Mouse (Mus musculus) heart, embryonic 15.5 days (tissue): ENCODE data around the gene Gpatch2. TPM values are rescaled to one million over a fixed set of nuclear protein-coding genes. Genes with fewer than 3 reads are reported as not detected.
A peak's percentile ranks its signal among the peaks of the same experiment; 100 is the strongest.

Source experiments
- ATAC-seq: fragments of 200-750 bp; cut with Nextera tagmentation; replicated peaks from 2 replicates; pipeline ENCODE4 v1.8.0; 2017; ENCODE audit warnings: low read depth, moderate TSS enrichment; ENCODE audit not compliant: insufficient number of reproducible peaks, insufficient read depth, low FRiP score
- H3K27ac ChIP-seq: fragments of 300-500 bp; sonication (generic); 2 replicates; pipeline ENCODE4 v1.5.1; 2015; ENCODE audit warnings: mild to moderate bottlenecking, inconsistent platforms
- H3K27me3 ChIP-seq: fragments of 300-500 bp; sonication (generic); 2 replicates; pipeline ENCODE4 v1.6.1; 2015; ENCODE audit warnings: inconsistent platforms
- H3K36me3 ChIP-seq: fragments of 300-500 bp; sonication (generic); 2 replicates; pipeline ENCODE4 v1.6.1; 2015; ENCODE audit warnings: mild to moderate bottlenecking, inconsistent platforms
- H3K4me1 ChIP-seq: fragments of 300-500 bp; sonication (generic); replicated peaks from 2 replicates; pipeline ENCODE4 v1.6.1; 2015; ENCODE audit warnings: inconsistent platforms
- H3K4me2 ChIP-seq: fragments of 300-500 bp; sonication (generic); 2 replicates; pipeline ENCODE4 v1.6.1; 2015; ENCODE audit warnings: inconsistent platforms, mild to moderate bottlenecking, moderate library complexity
- H3K4me3 ChIP-seq: fragments of 300-500 bp; sonication (generic); 2 replicates; pipeline ENCODE4 v1.5.1; 2015; ENCODE audit warnings: mild to moderate bottlenecking, inconsistent platforms
- H3K9ac ChIP-seq: fragments of 300-500 bp; sonication (generic); 2 replicates; pipeline ENCODE4 v1.6.1; 2015; ENCODE audit warnings: mild to moderate bottlenecking, inconsistent platforms
- H3K9me3 ChIP-seq: fragments of 300-500 bp; sonication (generic); replicated peaks from 2 replicates; pipeline ENCODE4 v1.6.1; 2016; ENCODE audit warnings: inconsistent platforms
- WGBS: fragments of 180-500 bp; shearing (Covaris S2); methylation state at CpG from one replicate; pipeline ENCODE4 v1.1.7; 2015; ENCODE audit warnings: mixed read lengths; 5-methylcytosine and 5-hydroxymethylcytosine counted together
- polyA plus RNA-seq: library from polyadenylated mRNA; unstranded; fragments of >200 nt; fragmentation: Nextera tagmentation; extraction: Ambion mirVana; gene quantifications from 2 replicates; pipeline ENCODE4 v1.2.1, GENCODE M21; 2015

The Gpatch2 gene
- polyA plus RNA-seq, 1 experiment from 2014 or later: 10.8 TPM

DNA sequence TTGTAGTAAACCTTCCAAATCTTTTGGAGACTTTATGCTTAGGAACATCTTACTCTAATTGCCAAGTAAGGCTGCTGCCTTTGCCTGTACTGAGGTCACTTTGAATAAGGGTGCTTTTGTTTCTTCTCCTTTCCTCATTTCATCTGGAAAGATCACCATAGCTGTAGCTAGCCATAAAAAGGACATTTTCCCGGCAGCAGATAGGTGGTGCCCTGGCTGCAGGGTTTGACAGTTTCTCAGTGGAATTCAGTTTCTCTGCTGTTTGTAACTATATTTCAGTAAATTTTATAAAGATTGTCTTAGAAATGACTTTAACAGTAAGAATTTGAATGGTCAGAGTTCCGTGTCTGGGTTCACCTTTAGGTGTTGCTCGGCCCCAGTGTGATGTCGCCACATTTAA lies 43.4 kb downstream of the Gpatch2 start:
- Histone ChIP-seq H3K27ac (no peak overlapping the region), H3K36me3 (no peaks in the 10 kb centered on the region), H3K9me3 (no peaks in the 10 kb centered on the region), H3K4me1 (no peaks in the 10 kb centered on the region), H3K4me2 (no peak overlapping the region), H3K27me3 (no peaks in the 10 kb centered on the region), H3K4me3 (no peak overlapping the region), H3K9ac (no peak overlapping the region)
- 89% methylated on average over 4 of the region's 4 CpGs for WGBS
- ATAC-seq: no peak

DNA sequence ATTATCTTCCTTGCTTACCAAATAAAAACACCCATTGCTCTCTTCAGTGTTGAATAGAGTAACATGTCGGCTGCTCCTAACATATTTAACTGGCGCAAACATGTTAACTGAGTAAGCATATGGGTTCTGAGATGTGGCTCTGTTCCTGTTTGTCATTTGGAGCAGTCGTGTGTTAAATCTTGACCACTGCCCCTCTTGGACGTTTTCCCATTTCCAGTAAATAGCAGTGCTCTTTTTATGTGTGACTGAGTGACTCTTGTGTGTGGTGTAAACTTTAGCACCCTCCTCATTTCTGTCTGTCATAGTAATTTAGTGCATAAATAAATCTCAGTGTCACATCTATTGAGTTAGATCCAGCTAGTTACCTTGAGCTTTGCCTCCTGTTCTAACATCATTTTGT lies 52.3 kb downstream of the Gpatch2 start:
- no peak overlapping the region for H3K9ac ChIP-seq
- H3K4me2 ChIP-seq: no peak overlapping the region
- 75% methylated on average over 4 of the region's 4 CpGs for WGBS
- H3K27ac ChIP-seq: no peak overlapping the region
- H3K9me3 ChIP-seq: no peaks in the 10 kb centered on the region
- H3K4me3 ChIP-seq: no peak overlapping the region
- no peaks in the 10 kb centered on the region for H3K36me3 ChIP-seq
- no peak for ATAC-seq
- no peaks in the 10 kb centered on the region for H3K27me3 ChIP-seq
- 0 out of 2 replicates have a peak, but pooled peaks cover 6% of the 10 kb centered on the region for H3K4me1 ChIP-seq

DNA sequence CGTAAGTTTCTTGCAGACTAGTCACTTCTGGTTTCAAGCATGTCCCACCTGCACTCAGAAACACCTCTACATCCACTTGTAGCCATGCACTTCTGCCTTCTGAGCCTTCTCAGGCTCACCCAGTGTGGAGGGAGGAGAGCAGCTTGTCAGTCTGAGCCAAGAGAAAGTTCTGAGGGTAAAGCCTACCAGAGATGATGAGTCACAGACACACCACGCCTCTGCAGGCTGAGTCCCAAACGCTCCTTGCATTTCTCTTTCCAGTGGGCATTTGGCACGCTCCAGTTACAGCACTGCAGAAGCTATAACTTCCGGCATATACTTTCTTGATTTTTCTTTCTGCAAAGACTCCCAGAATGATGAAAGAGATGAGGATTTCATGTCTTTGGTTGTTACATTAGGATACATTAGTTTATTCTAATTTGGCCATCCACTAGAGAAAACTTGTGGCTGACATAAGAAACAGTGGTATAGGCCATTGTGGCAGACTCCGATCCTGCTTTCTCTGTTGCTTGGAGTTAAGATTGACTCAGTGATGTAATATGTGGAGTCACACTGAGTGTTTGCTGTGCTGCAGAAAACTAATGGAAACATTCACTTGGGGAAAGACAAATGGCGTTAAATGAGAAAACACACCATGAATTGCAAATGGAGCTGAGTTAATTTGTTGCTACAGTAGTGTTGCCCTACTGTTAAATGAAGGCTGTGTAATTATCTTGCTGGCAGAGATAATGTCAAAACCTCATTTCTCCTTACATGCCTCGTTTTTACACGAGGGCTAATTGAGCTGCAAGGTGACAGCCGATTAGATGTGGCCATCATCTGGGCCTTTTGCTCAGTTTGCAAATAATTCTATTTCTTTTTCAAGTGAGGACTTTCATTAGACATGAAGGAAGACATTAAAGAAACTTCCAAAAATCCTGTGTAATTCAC lies 55.3 kb downstream of the Gpatch2 start:
- Histone ChIP-seq H3K4me1 (0 out of 2 replicates have a peak, but pooled peaks cover 6% of the 10 kb centered on the region), H3K4me3 (no peak overlapping the region), H3K9me3 (no peaks in the 10 kb centered on the region), H3K4me2 (no peak overlapping the region), H3K27me3 (no peaks in the 10 kb centered on the region), H3K36me3 (no peaks in the 10 kb centered on the region), H3K27ac (no peak overlapping the region), H3K9ac (no peak overlapping the region)
- 61% methylated on average over 10 of the region's 10 CpGs for WGBS
- no peak for ATAC-seq

DNA sequence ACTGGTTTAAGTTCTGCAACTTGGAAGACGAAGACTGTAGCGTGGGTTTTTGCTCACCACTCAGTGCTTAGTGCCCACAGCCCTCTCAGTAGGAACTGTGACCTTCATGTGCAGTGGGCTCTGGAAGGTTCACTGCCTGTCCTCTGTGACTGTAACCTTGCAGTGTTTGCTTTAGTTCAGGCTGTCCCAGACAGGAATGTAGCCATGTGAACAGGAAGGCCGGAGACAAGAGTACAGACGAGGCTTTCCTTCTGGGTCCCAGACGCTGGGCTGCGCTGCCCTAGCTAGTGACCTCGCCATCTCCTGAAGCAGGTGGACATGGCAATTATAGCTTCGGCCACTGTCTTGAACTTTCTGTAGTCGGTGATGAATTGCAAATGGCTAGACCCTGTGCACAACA lies 62.0 kb downstream of the Gpatch2 start:
- Histone ChIP-seq H3K4me3 (no peak overlapping the region), H3K4me2 (no peak overlapping the region), H3K27ac (no peak overlapping the region), H3K9ac (no peak overlapping the region), H3K36me3 (no peaks in the 10 kb centered on the region), H3K9me3 (no peaks in the 10 kb centered on the region), H3K4me1 (peaks cover 2% of the 10 kb centered on the region), H3K27me3 (no peaks in the 10 kb centered on the region)
- WGBS: 68% methylated on average over 9 of the region's 9 CpGs
- no peak for ATAC-seq

DNA sequence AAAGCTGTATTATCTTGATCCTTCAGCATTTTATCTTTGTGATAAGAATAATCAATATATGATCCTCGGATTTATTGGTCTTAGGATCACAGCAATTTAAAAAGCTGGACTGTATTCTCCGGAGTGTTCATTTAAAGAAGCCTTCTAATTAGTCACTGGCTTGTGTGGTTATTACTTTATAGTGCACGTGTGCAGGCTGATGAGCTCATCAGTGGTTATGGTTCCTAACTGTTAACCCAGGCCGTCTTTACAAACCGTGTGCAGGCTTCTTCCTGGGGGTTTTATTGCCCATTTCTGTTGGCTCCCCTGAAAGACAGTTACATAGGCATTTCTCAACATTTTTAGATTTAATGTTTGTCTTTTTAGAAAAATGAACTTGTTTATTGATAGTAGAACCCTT lies 63.2 kb downstream of the Gpatch2 start:
- H3K4me3 ChIP-seq: no peak overlapping the region
- no peaks in the 10 kb centered on the region for H3K9me3 ChIP-seq
- no peak overlapping the region for H3K27ac ChIP-seq
- H3K4me2 ChIP-seq: no peak overlapping the region
- 76% methylated on average over 5 of the region's 5 CpGs for WGBS
- no peaks in the 10 kb centered on the region for H3K27me3 ChIP-seq
- H3K9ac ChIP-seq: no peak overlapping the region
- peaks cover 12% of the 10 kb centered on the region for H3K4me1 ChIP-seq
- ATAC-seq: no peak
- H3K36me3 ChIP-seq: no peaks in the 10 kb centered on the region

DNA sequence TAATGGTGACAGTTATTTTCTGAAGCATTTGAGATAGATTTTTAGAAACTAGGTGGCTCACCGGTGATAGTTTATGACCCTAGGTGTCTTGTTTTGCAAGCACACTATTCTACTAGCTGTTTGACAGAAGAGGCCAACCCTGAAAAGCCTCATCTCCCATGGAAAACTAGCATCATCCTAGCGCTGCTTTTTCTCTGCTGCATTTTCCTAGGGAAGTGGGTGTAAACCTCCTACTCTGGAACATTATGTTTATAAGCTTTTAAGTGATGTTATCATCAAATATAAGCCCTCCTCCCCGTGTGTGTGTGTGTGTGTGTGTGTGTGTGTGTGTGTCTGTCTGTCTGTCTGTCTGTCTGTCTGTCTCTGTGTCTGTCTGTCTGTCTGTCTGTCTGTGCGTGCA lies 64.5 kb downstream of the Gpatch2 start:
- ATAC-seq: no peak
- Histone ChIP-seq H3K9ac (no peak overlapping the region), H3K4me3 (no peak overlapping the region), H3K9me3 (no peaks in the 10 kb centered on the region), H3K27me3 (no peaks in the 10 kb centered on the region), H3K27ac (no peak overlapping the region), H3K4me2 (no peak overlapping the region), H3K4me1 (peaks cover 13% of the 10 kb centered on the region), H3K36me3 (no peaks in the 10 kb centered on the region)
- WGBS: 73% methylated on average over 4 of the region's 4 CpGs

DNA sequence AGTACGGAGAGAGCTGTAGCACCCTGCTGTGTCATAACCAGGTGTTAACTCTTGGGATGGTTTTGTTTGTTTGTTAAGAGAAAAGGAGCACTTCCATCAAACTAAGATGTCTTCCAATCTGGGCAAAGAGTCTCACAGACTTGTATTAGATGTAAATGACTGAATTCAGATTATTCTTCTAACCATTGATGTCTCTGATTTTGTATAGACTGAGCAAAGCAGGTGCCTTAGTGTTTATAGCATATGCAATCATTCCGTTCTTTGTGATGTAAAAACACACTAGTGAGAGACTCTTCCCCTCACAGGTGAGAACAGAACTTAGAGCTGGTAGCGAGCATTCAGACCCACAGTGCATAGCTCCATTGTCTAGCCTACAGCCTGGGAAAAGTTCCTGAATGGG lies 67.0 kb downstream of the Gpatch2 start:
- H3K4me1 ChIP-seq: peaks cover 13% of the 10 kb centered on the region
- no peak overlapping the region for H3K9ac ChIP-seq
- H3K4me3 ChIP-seq: no peak overlapping the region
- H3K4me2 ChIP-seq: no peak overlapping the region
- H3K9me3 ChIP-seq: no peaks in the 10 kb centered on the region
- no peaks in the 10 kb centered on the region for H3K36me3 ChIP-seq
- H3K27ac ChIP-seq: no peak overlapping the region
- H3K27me3 ChIP-seq: no peaks in the 10 kb centered on the region
- no peak for ATAC-seq
- 83% methylated on average over 3 of the region's 3 CpGs for WGBS

DNA sequence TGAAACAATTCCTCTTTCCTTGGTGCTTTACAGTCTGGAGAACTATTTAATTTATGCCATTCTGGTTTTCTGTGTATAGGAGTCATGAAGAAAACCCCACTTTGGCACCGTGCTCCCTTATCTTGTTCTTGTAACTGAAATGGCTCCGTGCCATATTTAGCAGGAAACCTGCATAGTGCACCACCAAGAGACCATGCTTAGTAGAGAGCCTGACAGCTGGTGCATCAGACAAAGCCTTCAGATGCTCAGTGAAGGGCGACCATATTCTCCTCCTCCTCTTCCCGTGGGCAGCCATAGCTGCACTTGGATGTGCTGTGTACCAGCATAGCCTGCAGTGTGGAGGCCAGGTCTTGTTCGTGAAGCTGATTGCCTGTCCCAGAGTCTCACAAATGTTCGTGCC lies 67.5 kb downstream of the Gpatch2 start:
- 44% methylated on average over 6 of the region's 6 CpGs for WGBS
- H3K9me3 ChIP-seq: no peaks in the 10 kb centered on the region
- no peak overlapping the region for H3K4me2 ChIP-seq
- H3K4me3 ChIP-seq: no peak overlapping the region
- no peak overlapping the region for H3K27ac ChIP-seq
- H3K4me1 ChIP-seq: peaks cover 13% of the 10 kb centered on the region
- ATAC-seq: peak; percentile 62
- no peaks in the 10 kb centered on the region for H3K36me3 ChIP-seq
- H3K9ac ChIP-seq: no peak overlapping the region
- no peaks in the 10 kb centered on the region for H3K27me3 ChIP-seq

DNA sequence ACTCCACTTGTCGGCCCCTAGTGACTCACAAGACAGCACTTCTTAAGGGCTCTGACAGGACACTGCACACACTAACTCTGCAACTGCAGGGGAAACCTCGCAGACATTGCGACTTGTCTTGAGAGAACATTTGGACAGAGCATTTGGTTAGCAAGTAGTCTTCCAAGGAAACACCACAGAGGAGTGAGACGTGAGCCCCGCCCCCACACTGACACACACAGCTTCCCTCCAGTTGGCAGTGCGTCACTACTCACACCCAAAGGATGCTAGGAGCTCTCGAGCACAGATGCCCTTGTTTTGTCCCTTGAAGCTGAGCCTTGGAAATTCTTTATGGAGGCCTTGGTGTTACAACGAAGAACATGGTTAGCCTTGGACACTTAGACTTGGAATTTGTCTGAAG lies 70.4 kb downstream of the Gpatch2 start:
- Histone ChIP-seq H3K27ac (no peak overlapping the region), H3K9ac (no peak overlapping the region), H3K4me3 (no peak overlapping the region), H3K27me3 (no peaks in the 10 kb centered on the region), H3K4me1 (peaks cover 13% of the 10 kb centered on the region), H3K36me3 (no peaks in the 10 kb centered on the region), H3K4me2 (no peak overlapping the region), H3K9me3 (no peaks in the 10 kb centered on the region)
- WGBS: 67% methylated on average over 8 of the region's 8 CpGs
- ATAC-seq: no peak

DNA sequence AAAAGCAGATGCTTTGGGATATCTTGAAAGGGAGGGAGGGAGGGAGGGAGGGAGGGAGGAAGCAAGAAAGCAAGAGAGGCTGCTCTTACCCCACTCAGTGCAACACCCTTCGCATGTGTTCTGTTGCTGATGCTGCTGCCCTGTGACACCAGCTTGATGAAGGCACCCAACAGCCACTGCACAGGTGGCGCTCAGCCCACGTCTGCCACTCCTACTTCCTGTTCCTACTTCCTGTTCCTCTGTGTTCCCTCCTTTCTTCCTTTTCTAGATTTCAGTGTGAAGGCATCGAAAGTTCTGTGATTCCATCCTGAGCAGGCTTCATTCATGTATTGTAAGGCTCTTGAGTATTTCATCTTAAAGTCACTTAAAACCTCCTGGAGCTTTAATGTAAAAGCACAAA lies 71.1 kb downstream of the Gpatch2 start:
- Histone ChIP-seq H3K4me1 (peaks cover 13% of the 10 kb centered on the region), H3K9ac (no peak overlapping the region), H3K36me3 (no peaks in the 10 kb centered on the region), H3K4me2 (no peak overlapping the region), H3K27me3 (no peaks in the 10 kb centered on the region), H3K27ac (no peak overlapping the region), H3K4me3 (no peak overlapping the region), H3K9me3 (no peaks in the 10 kb centered on the region)
- 76% methylated on average over 4 of the region's 4 CpGs for WGBS
- ATAC-seq: no peak

DNA sequence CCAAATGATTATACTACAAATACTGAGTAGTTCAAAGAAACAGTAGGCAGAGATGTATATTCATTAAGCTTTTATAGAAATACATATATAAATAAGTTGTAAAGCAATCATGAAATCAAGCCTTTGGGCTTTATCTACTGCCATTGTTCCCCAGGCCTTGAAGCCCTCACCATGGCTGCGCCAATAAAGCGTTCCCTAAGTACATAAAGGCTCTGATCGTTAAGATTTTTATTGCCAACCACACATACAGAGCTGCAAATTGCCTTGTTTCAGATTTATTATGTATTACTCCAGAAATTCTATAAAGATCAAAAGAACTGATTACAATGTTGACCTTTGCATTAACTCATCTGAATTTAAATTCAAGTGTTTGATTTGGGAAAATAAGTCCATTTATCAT lies 71.6 kb downstream of the Gpatch2 start:
- H3K9ac ChIP-seq: no peak overlapping the region
- peaks cover 13% of the 10 kb centered on the region for H3K4me1 ChIP-seq
- no peak for ATAC-seq
- H3K4me3 ChIP-seq: no peak overlapping the region
- WGBS: 93% methylated on average over 3 of the region's 3 CpGs
- H3K9me3 ChIP-seq: no peaks in the 10 kb centered on the region
- H3K36me3 ChIP-seq: no peaks in the 10 kb centered on the region
- no peak overlapping the region for H3K4me2 ChIP-seq
- no peak overlapping the region for H3K27ac ChIP-seq
- no peaks in the 10 kb centered on the region for H3K27me3 ChIP-seq

DNA sequence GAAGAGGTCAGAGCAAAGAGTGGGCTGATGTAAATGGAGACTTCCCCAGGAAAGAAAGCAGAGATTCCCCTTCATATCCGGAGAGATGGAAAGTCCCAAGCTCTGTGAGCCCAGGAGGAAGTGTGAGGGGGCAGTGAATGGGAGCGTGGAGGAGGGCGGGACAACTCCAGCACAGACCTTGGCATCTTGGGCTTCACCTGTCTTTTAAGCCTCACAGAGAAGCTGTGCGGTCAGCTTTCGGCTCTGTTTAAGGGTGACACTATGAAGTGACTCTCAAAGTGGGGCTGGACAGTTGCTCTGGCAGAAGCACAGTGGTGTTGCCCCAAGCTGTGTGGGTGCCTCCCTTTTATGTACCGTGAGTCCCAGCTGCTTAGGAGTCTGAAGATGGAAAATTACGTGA lies 74.9 kb downstream of the Gpatch2 start:
- no peak overlapping the region for H3K27ac ChIP-seq

More for the DNA sequence above, 74.9 kb downstream of the Gpatch2 start:
- Histone ChIP-seq H3K9ac (no peak overlapping the region), H3K36me3 (no peaks in the 10 kb centered on the region), H3K4me1 (no peaks in the 10 kb centered on the region), H3K9me3 (no peaks in the 10 kb centered on the region), H3K27me3 (no peaks in the 10 kb centered on the region), H3K4me2 (no peak overlapping the region), H3K4me3 (no peak overlapping the region)
- 83% methylated on average over 7 of the region's 7 CpGs for WGBS
- no peak for ATAC-seq
